Mouse (Mus musculus): ENCODE results near the gene Dscaml1.

Gene Dscaml1

GRCm38 (mm10) chr9:45678664-45679026 is 252.2 kb downstream of the Dscaml1 start:
- DNase-seq (ENCODE audit: inconsistent ontology term): no peak

GRCm38 (mm10) chr9:45682461-45682998 is 256.1 kb downstream of the Dscaml1 start:
- DNase-seq (ENCODE audit: inconsistent ontology term): no peak

GRCm38 (mm10) chr9:45693424-45694237 is 267.2 kb downstream of the Dscaml1 start:
- DNase-seq (ENCODE audit: inconsistent ontology term): peak; percentile 36

GRCm38 (mm10) chr9:45694256-45694655 is 267.8 kb downstream of the Dscaml1 start:
- no peak for DNase-seq (ENCODE audit: inconsistent ontology term)

- no peak for DNase-seq (ENCODE audit: inconsistent ontology term)
Observed at GRCm38 (mm10) chr9:45699171-45699570, 272.7 kb downstream of the Dscaml1 start.

GRCm38 (mm10) chr9:45703236-45703635 is 276.8 kb downstream of the Dscaml1 start:
- no peak for DNase-seq (ENCODE audit: inconsistent ontology term)

GRCm38 (mm10) chr9:45704441-45704840 is 278.0 kb downstream of the Dscaml1 start:
- DNase-seq (ENCODE audit: inconsistent ontology term): no peak

- peak; percentile 76 for DNase-seq (ENCODE audit: inconsistent ontology term)
Observed at GRCm38 (mm10) chr9:45710300-45710699, 283.9 kb downstream of the Dscaml1 start.

GRCm38 (mm10) chr9:45715387-45715786 is 289.0 kb downstream of the Dscaml1 start:
- DNase-seq (ENCODE audit: inconsistent ontology term): no peak

- DNase-seq (ENCODE audit: inconsistent ontology term): no peak
Observed at GRCm38 (mm10) chr9:45719997-45720396, 293.6 kb downstream of the Dscaml1 start.

GRCm38 (mm10) chr9:45731851-45732250 is 305.4 kb downstream of the Dscaml1 start:
- DNase-seq (ENCODE audit: inconsistent ontology term): no peak

GRCm38 (mm10) chr9:45733246-45733645 is 306.8 kb downstream of the Dscaml1 start:
- no peak for DNase-seq (ENCODE audit: inconsistent ontology term)

- DNase-seq (ENCODE audit: inconsistent ontology term): no peak
Observed at GRCm38 (mm10) chr9:45739001-45739701, 312.7 kb downstream of the Dscaml1 start.

GRCm38 (mm10) chr9:45739702-45740583 is 313.5 kb downstream of the Dscaml1 start:
- peak; percentile 62 for DNase-seq (ENCODE audit: inconsistent ontology term)

GRCm38 (mm10) chr9:45740584-45740980 is 314.2 kb downstream of the Dscaml1 start:
- DNase-seq (ENCODE audit: inconsistent ontology term): no peak

GRCm38 (mm10) chr9:45745451-45745850 is 319.0 kb downstream of the Dscaml1 start:
- DNase-seq (ENCODE audit: inconsistent ontology term): no peak

- no peak for DNase-seq (ENCODE audit: inconsistent ontology term)
Observed at GRCm38 (mm10) chr9:45749917-45750316, 323.5 kb downstream of the Dscaml1 start.

GRCm38 (mm10) chr9:45754452-45755091 is 328.1 kb downstream of the Dscaml1 start:
- DNase-seq (ENCODE audit: inconsistent ontology term): peak; percentile 31

GRCm38 (mm10) chr9:45766195-45766594 is 339.8 kb downstream of the Dscaml1 start:
- DNase-seq (ENCODE audit: inconsistent ontology term): no peak

GRCm38 (mm10) chr9:45767155-45767554 is 340.7 kb downstream of the Dscaml1 start:
- DNase-seq (ENCODE audit: inconsistent ontology term): no peak

GRCm38 (mm10) chr9:45768421-45768820 is 342.0 kb downstream of the Dscaml1 start:
- DNase-seq (ENCODE audit: inconsistent ontology term): no peak

Data from Muller cell, postnatal 12 days (primary cell).